Mouse (Mus musculus) heart, embryonic 11.5 days (tissue): ENCODE data around the gene Plxnb1. TPM values are rescaled to one million over a fixed set of nuclear protein-coding genes. Genes with fewer than 3 reads are reported as not detected.

Experiments used
- ATAC-seq: fragments of 200-750 bp; cut with Nextera tagmentation; replicated peaks from 2 replicates; pipeline ENCODE4 v1.8.0; 2017; ENCODE audit warnings: moderate library complexity; ENCODE audit not compliant: insufficient number of reproducible peaks, low FRiP score, low TSS enrichment
- H3K27ac ChIP-seq: fragments of 300-500 bp; sonication (generic); 2 replicates; pipeline ENCODE4 v1.5.1; 2014; ENCODE audit warnings: mild to moderate bottlenecking, low read depth, low read length
- H3K27me3 ChIP-seq: fragments of 300-500 bp; sonication (generic); 2 replicates; pipeline ENCODE4 v1.6.1; 2014; ENCODE audit warnings: mild to moderate bottlenecking, low read length, mixed read lengths; ENCODE audit not compliant: control insufficient read depth, insufficient read depth
- H3K36me3 ChIP-seq: fragments of 300-500 bp; sonication (generic); 2 replicates; pipeline ENCODE4 v1.6.1; 2014; ENCODE audit warnings: mild to moderate bottlenecking, low read length, moderate library complexity, mixed read lengths; ENCODE audit not compliant: control insufficient read depth, insufficient read depth
- H3K4me1 ChIP-seq: fragments of 300-500 bp; sonication (generic); 2 replicates; pipeline ENCODE4 v1.6.1; 2014; ENCODE audit warnings: low read length; ENCODE audit not compliant: control insufficient read depth, insufficient read depth
- H3K4me2 ChIP-seq: fragments of 300-500 bp; sonication (generic); 2 replicates; pipeline ENCODE4 v1.6.1; 2014; ENCODE audit warnings: mild to moderate bottlenecking, moderate library complexity
- H3K4me3 ChIP-seq: fragments of 300-500 bp; sonication (generic); 2 replicates; pipeline ENCODE4 v1.5.1; 2014; ENCODE audit warnings: low read depth, low read length
- H3K9ac ChIP-seq: fragments of 300-500 bp; sonication (generic); 2 replicates; pipeline ENCODE4 v1.6.1; 2014; ENCODE audit warnings: mild to moderate bottlenecking, low read depth, low read length, moderate library complexity
- H3K9me3 ChIP-seq: fragments of 300-500 bp; sonication (generic); replicated peaks from 2 replicates; pipeline ENCODE4 v1.6.1; 2016; ENCODE audit warnings: low read length; ENCODE audit not compliant: control insufficient read depth
- WGBS: fragments of 180-500 bp; shearing (Covaris S2); extraction: QIAGEN DNeasy Blood & Tissue Kit; methylation state at CpG from one replicate; pipeline ENCODE4 v1.1.7; 2014; ENCODE audit not compliant: insufficient replicate concordance; 5-methylcytosine and 5-hydroxymethylcytosine counted together
- polyA plus RNA-seq: library from polyadenylated mRNA; unstranded; fragments of >200 nt; fragmentation: Nextera tagmentation; extraction: Ambion mirVana; gene quantifications from 2 replicates; pipeline ENCODE4 v1.2.1, GENCODE M21; 2014

The Plxnb1 gene
- polyA plus RNA-seq, 1 experiment from 2014 or later: 5.5 TPM

DNA sequence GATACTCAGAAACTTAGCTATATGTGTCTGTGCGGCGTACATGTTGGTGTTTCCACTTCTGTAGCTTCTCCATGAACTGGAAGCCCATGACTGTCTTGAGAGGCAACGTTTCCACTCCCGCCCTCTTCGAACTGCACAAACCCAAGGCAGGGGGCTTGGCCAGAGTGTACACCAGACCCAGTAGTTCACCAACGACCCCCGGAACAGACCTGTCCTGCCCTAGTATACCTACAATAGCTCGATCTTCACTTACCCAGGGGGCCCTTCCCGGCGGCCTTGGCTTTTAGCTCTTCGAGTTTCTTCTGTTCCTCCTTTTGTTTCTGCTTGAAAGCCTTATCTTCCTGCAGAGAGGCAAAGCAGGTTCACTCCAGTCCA lies 13.5 kb upstream of the Plxnb1 start:
- Histone ChIP-seq H3K9ac (peak overlapping the region; percentile 81), H3K4me3 (peak overlapping the region; percentile 77), H3K27me3 (no peaks in the 10 kb centered on the region), H3K27ac (peak overlapping the region; percentile 50; the same call in 1 of the 2 replicates), H3K36me3 (no peaks in the 10 kb centered on the region), H3K4me2 (peak overlapping the region; percentile 82), H3K9me3 (no peaks in the 10 kb centered on the region), H3K4me1 (peaks cover 10% of the 10 kb centered on the region)
- 3% methylated on average over 11 of the region's 11 CpGs for WGBS
- no peak for ATAC-seq

DNA sequence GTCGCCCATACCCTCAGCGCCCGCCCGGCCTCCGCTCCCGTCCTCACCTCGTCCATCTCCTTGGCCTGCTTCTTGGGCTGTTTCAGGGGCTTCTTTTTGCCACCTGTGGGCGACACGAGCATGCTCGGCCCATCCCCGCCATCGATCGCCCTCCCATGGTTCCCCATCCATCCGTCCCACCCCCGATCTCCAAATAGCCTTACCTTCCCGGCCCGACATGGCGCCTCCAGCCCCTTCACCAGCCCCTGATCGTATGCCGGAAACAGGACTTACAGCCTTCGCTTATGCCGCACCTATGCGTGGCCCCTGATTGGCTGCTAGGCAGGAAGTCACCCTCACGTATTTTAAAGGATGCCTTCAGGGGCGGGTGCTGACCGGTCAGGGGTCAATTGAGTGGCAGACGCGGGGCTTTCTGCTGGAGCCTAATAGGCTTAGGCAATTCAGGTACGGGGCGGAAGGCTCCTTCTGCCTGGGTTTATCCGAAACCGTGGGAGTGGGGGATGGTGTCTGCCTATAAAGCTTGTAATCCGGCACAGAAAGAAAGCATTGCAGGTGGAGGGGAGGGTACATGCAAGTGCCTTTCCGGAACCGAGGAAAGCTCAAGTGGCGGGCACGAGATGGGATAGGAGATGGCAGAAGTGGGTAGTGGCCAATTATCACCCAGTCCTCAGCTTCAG lies 12.9 kb upstream of the Plxnb1 start, which contains the start of the genes Ccdc51 and Tma7:
TSS of gene Ccdc51 (plus strand) at position 370 of the 677 bp plus-strand sequence.
TSS of gene Tma7 (minus strand) at position 464 of the 677 bp plus-strand sequence.
- Histone ChIP-seq H3K4me1 (peaks cover 10% of the 10 kb centered on the region), H3K27me3 (no peaks in the 10 kb centered on the region), H3K4me2 (peak within 1 kb of the TSS; percentile 82), H3K27ac (peak within 1 kb of the TSS; percentile 59), H3K9me3 (no peaks in the 10 kb centered on the region), H3K4me3 (peak within 1 kb of the TSS; percentile 77), H3K9ac (peak within 1 kb of the TSS; percentile 81), H3K36me3 (no peaks in the 10 kb centered on the region)
- ATAC-seq: peak; percentile 97
- under 1% methylated on average over 37 of the region's 37 CpGs for WGBS

DNA sequence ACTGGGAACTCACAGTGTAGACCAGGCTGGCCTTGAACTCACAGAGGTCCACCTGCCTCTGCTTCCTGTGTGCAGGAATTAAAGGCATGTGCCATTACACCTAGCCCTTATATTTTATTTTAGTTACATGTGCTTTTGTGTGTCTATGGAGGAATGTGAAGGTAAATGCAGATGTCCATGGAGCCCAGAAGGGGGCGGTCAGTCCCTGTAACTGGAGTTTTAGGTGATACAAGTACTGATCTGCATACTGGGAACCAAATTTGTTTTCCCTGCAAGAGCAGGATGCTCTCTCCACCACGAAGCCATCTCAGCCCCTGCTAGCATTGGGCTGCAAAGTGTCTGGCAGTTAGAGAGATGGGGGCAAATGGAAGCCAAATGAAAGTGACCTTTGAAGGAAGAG lies 10.3 kb upstream of the Plxnb1 start:
- H3K4me1 ChIP-seq: peaks cover 10% of the 10 kb centered on the region
- H3K36me3 ChIP-seq: no peaks in the 10 kb centered on the region
- H3K4me2 ChIP-seq: no peak overlapping the region
- no peak overlapping the region for H3K27ac ChIP-seq
- H3K27me3 ChIP-seq: no peaks in the 10 kb centered on the region
- no peak for ATAC-seq
- no peak overlapping the region for H3K9ac ChIP-seq
- no peak overlapping the region for H3K4me3 ChIP-seq
- H3K9me3 ChIP-seq: no peaks in the 10 kb centered on the region
- 17% methylated on average over 2 of the region's 2 CpGs for WGBS

DNA sequence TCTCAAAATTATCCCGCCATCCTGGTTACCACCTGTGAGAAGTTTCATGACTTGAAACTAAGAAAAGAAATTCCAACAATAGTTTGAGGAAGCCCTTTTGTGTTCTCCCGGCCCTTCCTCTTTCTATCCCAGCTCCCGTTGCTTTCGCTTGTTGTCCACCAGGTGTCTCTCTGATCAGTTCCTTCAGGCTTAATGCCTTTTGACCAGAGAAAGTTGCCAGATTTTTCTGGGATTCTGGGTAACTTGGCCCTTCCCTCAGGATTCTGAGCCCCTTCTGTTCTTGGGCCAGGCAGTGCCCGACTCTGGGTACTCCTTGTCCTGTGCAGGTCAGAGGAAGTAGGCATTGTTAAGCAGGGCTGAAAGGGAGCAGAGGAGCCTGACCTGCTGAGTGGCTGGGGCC lies 7.2 kb upstream of the Plxnb1 start:
- Histone ChIP-seq H3K9ac (no peak overlapping the region), H3K27ac (no peak overlapping the region), H3K27me3 (no peaks in the 10 kb centered on the region), H3K36me3 (0 out of 2 replicates have a peak, but pooled peaks cover 3% of the 10 kb centered on the region), H3K4me2 (no peak overlapping the region), H3K4me3 (no peak overlapping the region), H3K9me3 (no peaks in the 10 kb centered on the region), H3K4me1 (peaks cover 3% of the 10 kb centered on the region; the same call in 1 of the 2 replicates)
- no peak for ATAC-seq
- WGBS: 19% methylated on average over 5 of the region's 5 CpGs

DNA sequence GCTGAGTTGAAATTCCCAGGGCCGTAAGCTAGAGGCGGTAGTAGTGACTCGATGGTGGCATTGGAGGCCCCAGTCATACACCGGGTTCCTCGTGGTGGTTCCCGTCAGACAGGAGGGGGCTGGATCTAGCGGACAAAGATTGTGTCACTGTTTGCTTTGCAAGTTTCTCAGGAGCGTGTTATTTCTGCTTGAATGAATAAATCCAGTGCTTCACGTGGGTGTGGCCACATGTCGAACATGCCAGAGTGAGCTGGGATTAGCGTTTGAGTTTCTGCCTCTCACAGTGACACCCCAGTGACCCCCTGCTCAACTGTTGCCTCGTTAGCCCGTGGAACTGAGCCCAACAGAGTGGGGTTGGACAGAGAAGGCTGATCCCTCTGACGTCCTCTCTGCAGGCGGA lies 4.7 kb upstream of the Plxnb1 start:
- Histone ChIP-seq H3K9me3 (no peaks in the 10 kb centered on the region), H3K27me3 (no peaks in the 10 kb centered on the region), H3K4me1 (peaks cover 12% of the 10 kb centered on the region), H3K4me3 (no peak overlapping the region), H3K9ac (no peak overlapping the region), H3K36me3 (0 out of 2 replicates have a peak, but pooled peaks cover 3% of the 10 kb centered on the region), H3K4me2 (no peak overlapping the region), H3K27ac (no peak overlapping the region)
- 86% methylated on average over 15 of the region's 15 CpGs for WGBS
- ATAC-seq: no peak

DNA sequence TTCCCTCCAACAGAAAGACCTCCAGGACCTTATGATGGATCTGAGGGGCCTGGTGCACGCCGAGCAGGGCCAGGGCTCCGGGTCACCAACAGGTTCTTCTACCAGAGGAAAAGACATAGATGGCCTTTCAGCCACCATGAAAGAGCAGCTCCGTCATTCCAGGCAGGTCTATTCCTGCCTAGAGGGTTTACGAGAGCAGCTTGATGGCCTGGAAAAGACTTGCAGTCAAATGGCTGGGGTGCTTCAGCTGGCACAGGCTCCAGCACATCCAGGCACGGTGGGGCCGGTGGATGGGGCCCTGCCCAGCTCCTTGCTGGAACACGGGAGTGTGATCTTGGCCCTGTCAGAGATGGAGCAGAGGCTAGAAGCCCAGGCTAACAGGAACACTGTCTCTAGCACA lies 3.4 kb upstream of the Plxnb1 start:
- no peak overlapping the region for H3K27ac ChIP-seq
- no peaks in the 10 kb centered on the region for H3K27me3 ChIP-seq
- H3K4me1 ChIP-seq: peaks cover 20% of the 10 kb centered on the region
- no peaks in the 10 kb centered on the region for H3K9me3 ChIP-seq
- no peak overlapping the region for H3K4me3 ChIP-seq
- 0 out of 2 replicates have a peak, but pooled peaks cover 3% of the 10 kb centered on the region for H3K36me3 ChIP-seq
- no peak for ATAC-seq
- WGBS: 93% methylated on average over 8 of the region's 8 CpGs
- H3K4me2 ChIP-seq: no peak overlapping the region
- H3K9ac ChIP-seq: no peak overlapping the region

DNA sequence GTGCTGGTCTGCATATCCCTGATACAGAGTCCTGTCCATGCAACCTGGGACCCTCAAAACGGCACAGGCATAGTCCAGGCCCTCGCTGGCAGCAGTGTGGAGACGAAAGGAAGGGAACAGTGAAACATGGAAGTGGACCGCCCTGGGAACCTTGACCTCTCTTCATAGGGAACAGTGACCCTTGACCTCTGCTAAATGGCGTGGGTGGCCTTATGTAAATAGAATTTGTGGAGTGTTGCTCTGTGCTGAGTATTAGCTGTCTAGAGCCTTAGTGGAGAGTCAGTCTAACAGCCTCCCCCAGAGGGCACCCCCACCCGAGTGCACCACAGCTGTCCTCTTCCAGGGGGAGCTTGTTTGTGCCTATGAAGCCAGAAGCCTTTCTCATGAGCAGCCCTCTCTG lies 2.4 kb upstream of the Plxnb1 start:
- no peak overlapping the region for H3K4me2 ChIP-seq
- ATAC-seq: no peak
- H3K4me3 ChIP-seq: no peak overlapping the region
- 0 out of 2 replicates have a peak overlapping the region, but pooled peaks have one; percentile 6 for H3K27ac ChIP-seq
- H3K9ac ChIP-seq: 0 out of 2 replicates have a peak overlapping the region, but pooled peaks have one; percentile 16
- 0 out of 2 replicates have a peak, but pooled peaks cover 3% of the 10 kb centered on the region for H3K36me3 ChIP-seq
- peaks cover 30% of the 10 kb centered on the region for H3K4me1 ChIP-seq
- WGBS: 53% methylated on average over 6 of the region's 6 CpGs
- no peaks in the 10 kb centered on the region for H3K27me3 ChIP-seq
- H3K9me3 ChIP-seq: no peaks in the 10 kb centered on the region

DNA sequence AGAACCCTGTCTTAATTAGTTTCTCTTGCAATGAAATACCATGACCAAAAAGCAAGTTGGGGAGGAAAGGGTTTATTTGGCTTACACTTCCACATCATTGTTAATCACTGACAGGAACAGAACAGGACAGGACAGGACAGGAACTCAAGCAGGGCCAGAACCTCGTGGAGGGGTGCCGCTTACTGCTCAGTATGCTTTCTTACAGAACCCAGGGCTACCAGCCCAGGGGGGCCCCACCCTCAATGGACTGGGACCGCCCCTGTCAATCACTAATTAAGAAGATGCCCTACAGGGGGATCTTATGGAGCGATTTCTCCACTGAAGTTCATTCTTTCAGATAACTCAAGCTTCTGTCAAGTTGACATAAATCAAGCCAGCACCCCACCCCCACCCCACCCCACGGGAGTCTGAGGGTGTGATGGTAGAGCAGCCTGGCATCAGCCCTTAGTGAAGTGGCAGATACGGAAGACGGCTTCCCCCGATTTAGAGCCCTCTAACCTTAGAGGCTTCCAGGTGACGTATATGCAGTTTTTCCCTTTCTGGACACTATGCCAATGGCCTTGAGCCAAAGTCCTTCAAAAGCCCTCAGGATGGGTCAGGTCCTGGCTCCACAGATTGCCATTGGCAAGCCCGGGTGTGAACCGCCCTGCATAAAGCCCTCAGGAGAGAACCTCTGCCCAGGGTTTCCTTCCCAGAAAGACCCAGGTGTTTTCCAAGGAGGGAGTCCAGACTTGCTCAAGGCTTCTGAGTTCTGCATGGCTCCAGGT lies 1.2 kb upstream of the Plxnb1 start:
- 15% methylated on average over 11 of the region's 11 CpGs for WGBS
- peak overlapping the region; percentile 72 for H3K4me3 ChIP-seq
- 0 out of 2 replicates have a peak, but pooled peaks cover 3% of the 10 kb centered on the region for H3K36me3 ChIP-seq
- no peak for ATAC-seq
- H3K9me3 ChIP-seq: no peaks in the 10 kb centered on the region
- no peaks in the 10 kb centered on the region for H3K27me3 ChIP-seq
- H3K4me2 ChIP-seq: peak overlapping the region; percentile 88
- 0 out of 2 replicates have a peak overlapping the region, but pooled peaks have one; percentile 97 for H3K27ac ChIP-seq
- peaks cover 41% of the 10 kb centered on the region for H3K4me1 ChIP-seq
- H3K9ac ChIP-seq: no peak overlapping the region; the same call in 1 of the 2 replicates
